Mouse (Mus musculus): ENCODE measurements at regions not wholly inside any gene's neighbourhood (a gene's known extent, or its start where the extent isn't known, plus 50 kb on each side); places are given as distances from the start of the nearest gene placed in this dataset.

- no peaks in the 10 kb centered on the region for H3K4me1 ChIP-seq (ENCODE audit: control insufficient read depth in 2 of 2, insufficient read depth in 2 of 2, low read length in 2 of 2, poor library complexity in 1 of 2)
- no peak overlapping the region for H3K9ac ChIP-seq (ENCODE audit: insufficient read depth, low read depth, low read length, poor library complexity, severe bottlenecking)
- no peaks in the 10 kb centered on the region for H3K36me3 ChIP-seq (ENCODE audit: control insufficient read depth, insufficient read depth, low read length, poor library complexity, severe bottlenecking)
- no peak overlapping the region for H3K27ac ChIP-seq (ENCODE audit: insufficient read depth, low read depth, low read length, poor library complexity, severe bottlenecking)
- in situ Hi-C loops (cut with MboI; ENCODE audit: low sequenced_read_pairs in 2 of 2, unreplicated experiment in 2 of 2) = no loop called here
- H3K4me3 ChIP-seq (ENCODE audit: insufficient read depth in 1 of 2, low read depth in 1 of 2, low read length in 2 of 2, poor library complexity in 1 of 2, severe bottlenecking in 1 of 2) = no peak overlapping the region
- no peak for DNase-seq (ENCODE audit: low read depth, low spot score)
- H3K9me3 ChIP-seq (ENCODE audit: control insufficient read depth, insufficient read depth, low read depth, low read length) = no peaks in the 10 kb centered on the region
- no peak for TF ChIP-seq HCFC1 (IDR thresholded peaks at IDR 0.05; ENCODE audit: borderline replicate concordance, insufficient read depth, low read length)
- TF ChIP-seq MAFK (IDR thresholded peaks at IDR 0.05; ENCODE audit: insufficient read depth, low read depth, low read length) = no peak
- TF ChIP-seq ZC3H11A (IDR thresholded peaks at IDR 0.05; ENCODE audit: borderline replicate concordance, low read depth, low read length) = no peak
- no peak for TF ChIP-seq ZNF384 (IDR thresholded peaks at IDR 0.05; ENCODE audit: low read depth, low read length)
- TF ChIP-seq CHD2 (IDR thresholded peaks at IDR 0.05; ENCODE audit: low read depth, low read length) = no peak
Observed at GRCm38 (mm10) chr10:109496161-109496560, 485.4 kb upstream of the Syt1 start.

DNA sequence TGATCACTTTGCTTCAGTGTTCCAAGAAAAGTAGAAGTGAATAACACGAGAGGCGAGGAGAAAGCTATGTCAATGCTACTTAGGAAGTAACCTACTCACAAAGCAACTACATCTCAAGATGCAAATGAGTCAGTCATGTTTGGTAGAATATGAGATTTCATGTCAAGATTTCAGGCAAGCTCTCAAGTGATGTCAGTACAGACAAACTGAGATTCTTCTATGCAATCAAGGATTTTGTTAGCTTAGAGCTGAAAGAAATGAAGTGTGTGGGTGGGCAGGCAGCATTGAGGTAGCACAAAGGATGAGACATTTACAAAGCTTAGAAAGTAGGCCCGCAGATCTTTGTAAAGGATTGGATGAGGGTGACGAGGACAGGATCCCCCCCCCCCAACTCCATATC is 480.0 kb upstream of the Syt1 start:
- no peak overlapping the region for H3K27ac ChIP-seq (ENCODE audit: insufficient read depth, low read depth, low read length, poor library complexity, severe bottlenecking)
- in situ Hi-C loops (cut with MboI; ENCODE audit: low sequenced_read_pairs in 2 of 2, unreplicated experiment in 2 of 2) = no loop called here
- TF ChIP-seq ZC3H11A (IDR thresholded peaks at IDR 0.05; ENCODE audit: borderline replicate concordance, low read depth, low read length) = no peak
- no peak for TF ChIP-seq HCFC1 (IDR thresholded peaks at IDR 0.05; ENCODE audit: borderline replicate concordance, insufficient read depth, low read length)
- TF ChIP-seq MAFK (IDR thresholded peaks at IDR 0.05; ENCODE audit: insufficient read depth, low read depth, low read length) = no peak

GRCm38 (mm10) chr10:109488000-109488399 is 477.2 kb upstream of the Syt1 start:
- no peaks in the 10 kb centered on the region for H3K9me3 ChIP-seq (ENCODE audit: control insufficient read depth, insufficient read depth, low read depth, low read length)
- TF ChIP-seq ZC3H11A (IDR thresholded peaks at IDR 0.05; ENCODE audit: borderline replicate concordance, low read depth, low read length) = no peak
- TF ChIP-seq ZNF384 (IDR thresholded peaks at IDR 0.05; ENCODE audit: low read depth, low read length) = no peak
- TF ChIP-seq CHD2 (IDR thresholded peaks at IDR 0.05; ENCODE audit: low read depth, low read length) = no peak
- no peaks in the 10 kb centered on the region for H3K36me3 ChIP-seq (ENCODE audit: control insufficient read depth, insufficient read depth, low read length, poor library complexity, severe bottlenecking)
- H3K9ac ChIP-seq (ENCODE audit: insufficient read depth, low read depth, low read length, poor library complexity, severe bottlenecking) = no peak overlapping the region
- H3K4me1 ChIP-seq (ENCODE audit: control insufficient read depth in 2 of 2, insufficient read depth in 2 of 2, low read length in 2 of 2, poor library complexity in 1 of 2) = no peaks in the 10 kb centered on the region
- in situ Hi-C loops (cut with MboI; ENCODE audit: low sequenced_read_pairs in 2 of 2, unreplicated experiment in 2 of 2) = no loop called here
- H3K27ac ChIP-seq (ENCODE audit: insufficient read depth, low read depth, low read length, poor library complexity, severe bottlenecking) = no peak overlapping the region
- no peak overlapping the region for H3K4me3 ChIP-seq (ENCODE audit: insufficient read depth in 1 of 2, low read depth in 1 of 2, low read length in 2 of 2, poor library complexity in 1 of 2, severe bottlenecking in 1 of 2)
- no peak for DNase-seq (ENCODE audit: low read depth, low spot score)

More for the DNA sequence above, 480.0 kb upstream of the Syt1 start:
- no peaks in the 10 kb centered on the region for H3K36me3 ChIP-seq (ENCODE audit: control insufficient read depth, insufficient read depth, low read length, poor library complexity, severe bottlenecking)
- no peaks in the 10 kb centered on the region for H3K4me1 ChIP-seq (ENCODE audit: control insufficient read depth in 2 of 2, insufficient read depth in 2 of 2, low read length in 2 of 2, poor library complexity in 1 of 2)
- no peak overlapping the region for H3K4me3 ChIP-seq (ENCODE audit: insufficient read depth in 1 of 2, low read depth in 1 of 2, low read length in 2 of 2, poor library complexity in 1 of 2, severe bottlenecking in 1 of 2)
- H3K9me3 ChIP-seq (ENCODE audit: control insufficient read depth, insufficient read depth, low read depth, low read length) = no peaks in the 10 kb centered on the region
- no peak overlapping the region for H3K9ac ChIP-seq (ENCODE audit: insufficient read depth, low read depth, low read length, poor library complexity, severe bottlenecking)
- DNase-seq (ENCODE audit: low read depth, low spot score) = no peak

GRCm38 (mm10) chr10:109486917-109487604 is 476.3 kb upstream of the Syt1 start:
- Histone ChIP-seq H3K9ac (ENCODE audit: insufficient read depth, low read depth, low read length, poor library complexity, severe bottlenecking) (no peak overlapping the region), H3K4me1 (ENCODE audit: control insufficient read depth in 2 of 2, insufficient read depth in 2 of 2, low read length in 2 of 2, poor library complexity in 1 of 2) (no peaks in the 10 kb centered on the region), H3K36me3 (ENCODE audit: control insufficient read depth, insufficient read depth, low read length, poor library complexity, severe bottlenecking) (no peaks in the 10 kb centered on the region), H3K9me3 (ENCODE audit: control insufficient read depth, insufficient read depth, low read depth, low read length) (no peaks in the 10 kb centered on the region), H3K27ac (ENCODE audit: insufficient read depth, low read depth, low read length, poor library complexity, severe bottlenecking) (no peak overlapping the region), H3K4me3 (ENCODE audit: insufficient read depth in 1 of 2, low read depth in 1 of 2, low read length in 2 of 2, poor library complexity in 1 of 2, severe bottlenecking in 1 of 2) (no peak overlapping the region)
- no peak for DNase-seq (ENCODE audit: low read depth, low spot score)
- TF ChIP-seq CHD2 (IDR thresholded peaks at IDR 0.05; ENCODE audit: low read depth, low read length) = no peak
- no peak for TF ChIP-seq ZNF384 (IDR thresholded peaks at IDR 0.05; ENCODE audit: low read depth, low read length)
- TF ChIP-seq HCFC1 (IDR thresholded peaks at IDR 0.05; ENCODE audit: borderline replicate concordance, insufficient read depth, low read length) = no peak
- no peak for TF ChIP-seq ZC3H11A (IDR thresholded peaks at IDR 0.05; ENCODE audit: borderline replicate concordance, low read depth, low read length)
- TF ChIP-seq MAFK (IDR thresholded peaks at IDR 0.05; ENCODE audit: insufficient read depth, low read depth, low read length) = no peak
- in situ Hi-C loops (cut with MboI; ENCODE audit: low sequenced_read_pairs in 2 of 2, unreplicated experiment in 2 of 2) = no loop called here

DNA sequence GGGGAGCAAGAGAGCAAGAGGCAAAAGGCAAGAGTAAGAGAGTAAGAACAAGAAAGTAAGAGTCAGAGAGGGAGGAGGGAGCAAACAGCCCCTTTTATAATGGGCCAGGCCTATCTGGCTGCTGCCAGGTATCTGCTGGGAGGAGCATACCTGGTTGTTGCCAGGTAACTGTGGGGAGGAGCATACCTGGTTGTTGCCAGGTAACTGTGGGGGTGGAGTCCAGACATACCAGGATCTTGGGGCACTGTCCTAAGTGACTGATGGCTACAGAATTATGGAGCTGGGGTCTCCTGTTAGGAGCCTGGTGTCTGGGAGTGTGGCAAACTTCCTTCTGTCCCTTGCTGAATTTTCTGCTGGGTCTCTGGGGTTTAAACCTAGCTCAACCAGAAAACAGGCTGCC is 469.8 kb upstream of the Syt1 start:
- DNase-seq (ENCODE audit: low read depth, low spot score) = no peak
- no peaks in the 10 kb centered on the region for H3K9me3 ChIP-seq (ENCODE audit: control insufficient read depth, insufficient read depth, low read depth, low read length)
- in situ Hi-C loops (cut with MboI; ENCODE audit: low sequenced_read_pairs in 2 of 2, unreplicated experiment in 2 of 2) = no loop called here

More for the DNA sequence above, 469.8 kb upstream of the Syt1 start:
- H3K36me3 ChIP-seq (ENCODE audit: control insufficient read depth, insufficient read depth, low read length, poor library complexity, severe bottlenecking) = no peaks in the 10 kb centered on the region
- H3K4me1 ChIP-seq (ENCODE audit: control insufficient read depth in 2 of 2, insufficient read depth in 2 of 2, low read length in 2 of 2, poor library complexity in 1 of 2) = no peaks in the 10 kb centered on the region
- H3K27ac ChIP-seq (ENCODE audit: insufficient read depth, low read depth, low read length, poor library complexity, severe bottlenecking) = no peak overlapping the region
- no peak for TF ChIP-seq ZC3H11A (IDR thresholded peaks at IDR 0.05; ENCODE audit: borderline replicate concordance, low read depth, low read length)
- no peak for TF ChIP-seq ZNF384 (IDR thresholded peaks at IDR 0.05; ENCODE audit: low read depth, low read length)
- no peak for TF ChIP-seq MAFK (IDR thresholded peaks at IDR 0.05; ENCODE audit: insufficient read depth, low read depth, low read length)
- TF ChIP-seq CHD2 (IDR thresholded peaks at IDR 0.05; ENCODE audit: low read depth, low read length) = no peak
- no peak for TF ChIP-seq HCFC1 (IDR thresholded peaks at IDR 0.05; ENCODE audit: borderline replicate concordance, insufficient read depth, low read length)
- no peak overlapping the region for H3K9ac ChIP-seq (ENCODE audit: insufficient read depth, low read depth, low read length, poor library complexity, severe bottlenecking)
- H3K4me3 ChIP-seq (ENCODE audit: insufficient read depth in 1 of 2, low read depth in 1 of 2, low read length in 2 of 2, poor library complexity in 1 of 2, severe bottlenecking in 1 of 2) = no peak overlapping the region
